Mouse (Mus musculus): ENCODE results near the gene Ddx31. TPM values are rescaled to one million over a fixed set of nuclear protein-coding genes. Genes with fewer than 3 reads are reported as not detected.

Ddx31 gene
- total RNA-seq, 1 experiment, result 20.9 TPM

DNA sequence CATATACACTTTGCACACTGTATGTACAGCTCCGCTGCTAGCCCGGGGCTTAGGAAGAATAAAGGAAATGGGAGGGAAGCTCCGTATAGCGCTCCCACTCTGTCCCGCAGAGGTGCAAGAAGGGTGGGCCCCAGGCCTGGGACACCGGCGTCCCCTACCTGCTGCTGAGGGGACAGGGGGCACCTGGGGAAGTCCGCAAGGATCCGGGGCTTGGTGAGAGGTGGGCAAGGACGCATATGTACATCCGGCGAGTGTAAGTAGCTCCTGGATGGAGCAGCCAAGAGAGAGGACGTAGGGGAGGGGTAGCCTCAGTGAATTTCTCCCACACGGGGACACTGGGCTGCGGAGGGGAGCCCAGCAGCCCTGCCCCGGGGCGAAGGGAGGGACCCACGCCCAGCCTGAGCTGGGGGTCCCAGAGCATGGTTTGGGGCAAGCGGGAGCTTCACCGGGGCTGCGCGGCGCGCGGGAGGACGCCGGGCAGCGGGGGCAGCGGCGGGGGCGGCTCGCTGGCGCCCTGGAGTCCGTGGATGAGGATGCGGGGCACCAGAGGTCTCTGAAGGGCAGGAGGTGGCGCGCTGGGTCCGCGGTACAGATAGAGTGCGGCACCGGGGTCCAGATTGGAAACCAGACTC lies 69.1 kb downstream of the Ddx31 start:
- Histone ChIP-seq H3K36me3 (ENCODE audit: control insufficient read depth, insufficient read depth, low read length, poor library complexity, severe bottlenecking) (peaks cover 4% of the 10 kb centered on the region; the same call in 1 of the 2 replicates), H3K27ac (ENCODE audit: insufficient read depth, low read depth, low read length, poor library complexity, severe bottlenecking) (no peak overlapping the region), H3K9me3 (ENCODE audit: control insufficient read depth, insufficient read depth, low read depth, low read length) (no peaks in the 10 kb centered on the region), H3K9ac (ENCODE audit: insufficient read depth, low read depth, low read length, poor library complexity, severe bottlenecking) (0 out of 2 replicates have a peak overlapping the region, but pooled peaks have one; percentile 2), H3K4me1 (ENCODE audit: control insufficient read depth in 2 of 2, insufficient read depth in 2 of 2, low read length in 2 of 2, poor library complexity in 1 of 2) (peaks cover 0 to 4% of the 10 kb centered on the region in 2 experiments; a peak in 2 of 4 replicates), H3K4me3 (ENCODE audit: insufficient read depth in 1 of 2, low read depth in 1 of 2, low read length in 2 of 2, poor library complexity in 1 of 2, severe bottlenecking in 1 of 2) (peak overlapping the region; percentile 48 to 49; a peak in 3 of 4 replicates)
- DNase-seq (ENCODE audit: low read depth, low spot score), result no peak
- TF ChIP-seq CHD2 (IDR thresholded peaks at IDR 0.05; ENCODE audit: low read depth, low read length), result no peak
- no peak for TF ChIP-seq ZNF384 (IDR thresholded peaks at IDR 0.05; ENCODE audit: low read depth, low read length)
- TF ChIP-seq MAFK (IDR thresholded peaks at IDR 0.05; ENCODE audit: insufficient read depth, low read depth, low read length), result no peak
- no peak for TF ChIP-seq ZC3H11A (IDR thresholded peaks at IDR 0.05; ENCODE audit: borderline replicate concordance, low read depth, low read length)
- in situ Hi-C loops (cut with MboI; ENCODE audit: low sequenced_read_pairs in 2 of 2, unreplicated experiment in 2 of 2), result loop anchor here in 1 of 2 experiments (25.0 kb wide), 1 partner anchor 328 kb away; no protein-coding TSS in a partner anchor

DNA sequence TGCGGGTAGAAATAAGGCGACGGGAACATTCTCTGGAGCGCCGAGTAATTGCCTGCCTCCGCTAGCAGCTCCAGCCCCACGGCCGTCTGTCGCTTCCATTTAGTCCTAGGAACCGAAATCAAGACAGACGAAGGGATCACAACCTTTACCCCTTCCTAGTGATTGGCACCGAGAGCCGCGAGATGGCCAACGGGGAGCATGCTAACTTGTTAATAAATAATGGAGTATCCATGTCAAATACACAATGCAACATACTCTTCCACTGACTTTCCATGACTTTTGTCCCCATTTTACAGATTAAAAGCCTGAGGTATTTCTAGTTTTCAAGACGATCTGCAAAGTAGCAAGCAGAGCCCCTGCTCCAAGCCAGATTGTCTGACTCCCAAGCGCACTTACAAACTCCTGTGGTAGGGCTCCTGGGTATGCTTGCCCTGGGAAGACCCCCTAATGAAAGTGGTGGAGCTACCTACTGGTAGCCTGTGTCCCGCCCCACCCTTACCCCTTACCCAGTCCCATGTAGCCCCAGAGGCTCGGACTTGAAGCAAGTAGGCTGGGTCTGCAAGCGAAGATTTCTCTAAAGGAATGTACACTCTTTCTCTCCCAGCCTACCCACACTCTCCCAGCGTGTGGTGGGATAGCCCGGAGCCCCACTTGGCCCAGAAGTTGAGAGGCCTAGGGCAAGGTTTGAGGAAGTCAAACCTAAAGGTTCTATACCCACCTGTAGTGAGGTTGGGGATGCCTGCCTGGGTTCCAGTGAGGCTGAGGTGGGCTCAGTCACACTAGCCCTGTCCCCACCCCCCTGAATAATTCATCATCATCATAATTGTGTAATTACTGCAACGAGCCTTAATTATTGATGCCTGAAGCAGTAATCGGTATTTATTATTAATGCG lies 69.9 kb downstream of the Ddx31 start:
- Histone ChIP-seq H3K9me3 (ENCODE audit: control insufficient read depth, insufficient read depth, low read depth, low read length) (no peaks in the 10 kb centered on the region), H3K27ac (ENCODE audit: insufficient read depth, low read depth, low read length, poor library complexity, severe bottlenecking) (no peak overlapping the region), H3K4me3 (ENCODE audit: insufficient read depth in 1 of 2, low read depth in 1 of 2, low read length in 2 of 2, poor library complexity in 1 of 2, severe bottlenecking in 1 of 2) (peak overlapping the region; percentile 48 to 49; a peak in 2 of 4 replicates), H3K4me1 (ENCODE audit: control insufficient read depth in 2 of 2, insufficient read depth in 2 of 2, low read length in 2 of 2, poor library complexity in 1 of 2) (peaks cover 0 to 4% of the 10 kb centered on the region in 2 experiments; a peak in 2 of 4 replicates), H3K36me3 (ENCODE audit: control insufficient read depth, insufficient read depth, low read length, poor library complexity, severe bottlenecking) (no peaks in the 10 kb centered on the region), H3K9ac (ENCODE audit: insufficient read depth, low read depth, low read length, poor library complexity, severe bottlenecking) (0 out of 2 replicates have a peak overlapping the region, but pooled peaks have one; percentile 2)
- DNase-seq (ENCODE audit: low read depth, low spot score), result no peak
- in situ Hi-C loops (cut with MboI; ENCODE audit: low sequenced_read_pairs in 2 of 2, unreplicated experiment in 2 of 2), result loop anchor here in 1 of 2 experiments (25.0 kb wide), 1 partner anchor 327 kb away; no protein-coding TSS in a partner anchor
- TF ChIP-seq HCFC1 (IDR thresholded peaks at IDR 0.05; ENCODE audit: borderline replicate concordance, insufficient read depth, low read length) (no peak), CHD2 (IDR thresholded peaks at IDR 0.05; ENCODE audit: low read depth, low read length) (no peak), MAFK (IDR thresholded peaks at IDR 0.05; ENCODE audit: insufficient read depth, low read depth, low read length) (no peak), ZNF384 (IDR thresholded peaks at IDR 0.05; ENCODE audit: low read depth, low read length) (no peak), ZC3H11A (IDR thresholded peaks at IDR 0.05; ENCODE audit: borderline replicate concordance, low read depth, low read length) (no peak)

DNA sequence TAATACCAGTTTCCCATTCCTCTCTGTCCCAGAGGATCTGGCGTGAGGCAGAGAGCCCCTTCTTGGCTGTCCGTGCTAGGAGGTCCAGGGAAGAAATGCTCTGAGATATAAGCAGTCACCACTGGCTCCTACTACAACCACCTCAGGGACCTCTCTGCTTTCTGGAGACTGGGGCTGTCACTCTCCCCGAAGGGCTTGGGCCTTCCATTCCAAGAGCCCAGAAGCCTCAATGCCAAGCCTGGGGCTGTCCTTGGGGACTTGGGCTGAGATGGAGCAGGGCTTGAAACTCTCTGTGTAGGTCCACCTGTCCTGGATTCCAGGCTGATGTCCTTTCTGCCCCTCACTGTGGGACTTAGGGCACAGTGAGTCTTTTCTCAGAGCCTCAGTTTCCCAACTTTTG lies 70.7 kb downstream of the Ddx31 start:
- DNase-seq (ENCODE audit: low read depth, low spot score), result no peak
- Histone ChIP-seq H3K4me3 (ENCODE audit: insufficient read depth in 1 of 2, low read depth in 1 of 2, low read length in 2 of 2, poor library complexity in 1 of 2, severe bottlenecking in 1 of 2) (peak overlapping the region in 1 of 2 experiments; percentile 36; a peak in 1 of 4 replicates), H3K27ac (ENCODE audit: insufficient read depth, low read depth, low read length, poor library complexity, severe bottlenecking) (no peak overlapping the region), H3K4me1 (ENCODE audit: control insufficient read depth in 2 of 2, insufficient read depth in 2 of 2, low read length in 2 of 2, poor library complexity in 1 of 2) (peaks cover 0 to 6% of the 10 kb centered on the region in 2 experiments; a peak in 2 of 4 replicates), H3K9me3 (ENCODE audit: control insufficient read depth, insufficient read depth, low read depth, low read length) (no peaks in the 10 kb centered on the region), H3K36me3 (ENCODE audit: control insufficient read depth, insufficient read depth, low read length, poor library complexity, severe bottlenecking) (no peaks in the 10 kb centered on the region), H3K9ac (ENCODE audit: insufficient read depth, low read depth, low read length, poor library complexity, severe bottlenecking) (no peak overlapping the region)
- TF ChIP-seq CHD2 (IDR thresholded peaks at IDR 0.05; ENCODE audit: low read depth, low read length) (no peak), HCFC1 (IDR thresholded peaks at IDR 0.05; ENCODE audit: borderline replicate concordance, insufficient read depth, low read length) (no peak), ZC3H11A (IDR thresholded peaks at IDR 0.05; ENCODE audit: borderline replicate concordance, low read depth, low read length) (no peak), MAFK (IDR thresholded peaks at IDR 0.05; ENCODE audit: insufficient read depth, low read depth, low read length) (no peak), ZNF384 (IDR thresholded peaks at IDR 0.05; ENCODE audit: low read depth, low read length) (no peak)
- in situ Hi-C loops (cut with MboI; ENCODE audit: low sequenced_read_pairs in 2 of 2, unreplicated experiment in 2 of 2), result loop anchor here in 1 of 2 experiments (25.0 kb wide), 1 partner anchor 326 kb away; no protein-coding TSS in a partner anchor

DNA sequence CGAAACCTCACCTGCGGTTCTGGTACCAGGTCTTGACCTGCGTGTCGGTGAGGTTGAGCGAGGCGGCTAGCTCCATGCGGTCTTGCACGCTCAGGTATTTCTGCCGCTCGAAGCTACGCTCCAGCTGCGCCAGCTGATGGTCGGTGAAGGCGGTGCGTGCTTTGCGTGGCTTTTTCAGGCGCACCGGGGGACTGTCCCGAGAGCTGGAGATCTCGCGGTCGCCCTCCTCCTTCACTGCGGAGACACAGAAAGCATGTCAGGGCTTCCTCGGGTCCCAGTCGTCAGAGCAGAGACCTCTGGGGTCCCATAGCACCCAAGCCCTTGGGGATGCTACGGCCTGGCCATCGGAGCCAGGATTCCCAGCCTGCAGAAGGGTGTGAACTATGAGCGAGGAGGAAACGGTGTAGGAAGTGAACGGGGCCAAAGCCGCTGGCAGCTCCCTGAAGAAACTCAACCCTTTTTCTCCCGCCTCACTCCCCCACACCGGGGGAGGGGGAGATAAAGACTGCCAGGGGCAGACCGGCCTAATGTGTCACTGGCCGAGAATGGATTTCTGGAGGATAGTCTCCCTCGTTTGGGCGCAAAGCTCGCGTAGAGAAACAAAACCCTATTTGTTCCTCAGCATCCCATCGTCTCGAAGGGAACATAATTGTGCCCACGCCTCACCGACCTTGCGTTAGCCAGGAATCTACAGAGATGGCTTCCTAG lies 71.3 kb downstream of the Ddx31 start:
- Histone ChIP-seq H3K27ac (ENCODE audit: insufficient read depth, low read depth, low read length, poor library complexity, severe bottlenecking) (no peak overlapping the region), H3K9ac (ENCODE audit: insufficient read depth, low read depth, low read length, poor library complexity, severe bottlenecking) (no peak overlapping the region), H3K36me3 (ENCODE audit: control insufficient read depth, insufficient read depth, low read length, poor library complexity, severe bottlenecking) (no peaks in the 10 kb centered on the region), H3K9me3 (ENCODE audit: control insufficient read depth, insufficient read depth, low read depth, low read length) (no peaks in the 10 kb centered on the region), H3K4me1 (ENCODE audit: control insufficient read depth in 2 of 2, insufficient read depth in 2 of 2, low read length in 2 of 2, poor library complexity in 1 of 2) (peaks cover 0 to 6% of the 10 kb centered on the region in 2 experiments; a peak in 2 of 4 replicates), H3K4me3 (ENCODE audit: insufficient read depth in 1 of 2, low read depth in 1 of 2, low read length in 2 of 2, poor library complexity in 1 of 2, severe bottlenecking in 1 of 2) (peak overlapping the region in 1 of 2 experiments; percentile 36; a peak in 1 of 4 replicates)
- TF ChIP-seq HCFC1 (IDR thresholded peaks at IDR 0.05; ENCODE audit: borderline replicate concordance, insufficient read depth, low read length) (no peak), ZC3H11A (IDR thresholded peaks at IDR 0.05; ENCODE audit: borderline replicate concordance, low read depth, low read length) (no peak), ZNF384 (IDR thresholded peaks at IDR 0.05; ENCODE audit: low read depth, low read length) (no peak), CHD2 (IDR thresholded peaks at IDR 0.05; ENCODE audit: low read depth, low read length) (no peak), MAFK (IDR thresholded peaks at IDR 0.05; ENCODE audit: insufficient read depth, low read depth, low read length) (no peak)
- in situ Hi-C loops (cut with MboI; ENCODE audit: low sequenced_read_pairs in 2 of 2, unreplicated experiment in 2 of 2), result loop anchor here in 1 of 2 experiments (25.0 kb wide), 1 partner anchor 326 kb away; no protein-coding TSS in a partner anchor
- DNase-seq (ENCODE audit: low read depth, low spot score), result no peak

Measured in ES-E14 (cell line).